13 mouse cellular contexts compared by ENCODE assay signal in genomic region chr3:153823671-153824515, GRCm38 (mm10). TPM values are rescaled to one million over a fixed set of nuclear protein-coding genes. Genes with fewer than 3 reads are reported as not detected.
DNase-seq lines count a peak whose midpoint lies in the region; ATAC-seq and TF ChIP-seq lines count a peak whose summit lies in the region.
"Had no signal": no experiment of that assay in that cellular context is flagged by ENCODE, and none has a peak within 500 bp of the region (broad histone marks: within the 10 kb centered on the region; RNA-seq: fewer than 3 reads in every experiment).

No protein-coding gene starts in this region.

- 65% methylated on average over 11 of the region's 11 CpGs for WGBS in heart, postnatal 0 days
- WGBS in heart, embryonic 11.5 days (ENCODE audit: insufficient replicate concordance): 76% methylated on average over 11 of the region's 11 CpGs
- WGBS in neural tube, embryonic 14.5 days: 61% methylated on average over 11 of the region's 11 CpGs
- WGBS in neural tube, embryonic 15.5 days: 55% methylated on average over 11 of the region's 11 CpGs
- 47% methylated on average over 11 of the region's 11 CpGs for WGBS in kidney, adult 2 months

- peak; percentile 17 for DNase-seq in heart, postnatal 0 days (ENCODE audit: low spot score)
- DNase-seq in kidney, adult 2 months: peak; percentile 35
- no peak for DNase-seq in gastrocnemius, adult 18-20 months (ENCODE audit: low spot score)
- DNase-seq: gastrocnemius, postnatal 25 days; thymus, adult 18-20 months had no signal

- no peak overlapping the region for H3K4me3 ChIP-seq in heart, postnatal 0 days (ENCODE audit: low read depth, low read length)
- no peak overlapping the region for H3K4me3 ChIP-seq in heart, embryonic 11.5 days (ENCODE audit: low read depth, low read length)
- H3K4me3 ChIP-seq in neural tube, embryonic 14.5 days (ENCODE audit: low read depth, low read length): no peak overlapping the region
- H3K4me3 ChIP-seq in neural tube, embryonic 15.5 days (replicated peaks): no peak overlapping the region
- H3K4me3 ChIP-seq in kidney, adult 2 months (ENCODE audit: insufficient read depth, low read depth, low read length): no peak overlapping the region
- H3K4me3 ChIP-seq: limb, embryonic 15.5 days; midbrain, embryonic 10.5 days had no signal

- no peaks in the 10 kb centered on the region for H3K9me3 ChIP-seq in heart, postnatal 0 days (replicated peaks; ENCODE audit: control insufficient read depth, low read length)
- no peaks in the 10 kb centered on the region for H3K9me3 ChIP-seq in heart, embryonic 11.5 days (replicated peaks; ENCODE audit: control insufficient read depth, low read length)
- H3K9me3 ChIP-seq in neural tube, embryonic 14.5 days (ENCODE audit: control insufficient read depth, low read length): no peaks in the 10 kb centered on the region
- H3K9me3 ChIP-seq in neural tube, embryonic 15.5 days (replicated peaks): no peaks in the 10 kb centered on the region
- H3K9me3 ChIP-seq: limb, embryonic 15.5 days; midbrain, embryonic 10.5 days had no signal

- no peak overlapping the region for H3K9ac ChIP-seq in heart, postnatal 0 days (replicated peaks; ENCODE audit: low read depth, low read length)
- no peak overlapping the region for H3K9ac ChIP-seq in heart, embryonic 11.5 days (ENCODE audit: low read depth, low read length)
- H3K9ac ChIP-seq in neural tube, embryonic 14.5 days (replicated peaks; ENCODE audit: low read depth, low read length): no peak overlapping the region
- H3K9ac ChIP-seq in neural tube, embryonic 15.5 days (replicated peaks): no peak overlapping the region
- H3K9ac ChIP-seq: limb, embryonic 15.5 days had no signal

- TF ChIP-seq POLR2A in kidney, adult 2 months (IDR thresholded peaks at IDR 0.05; ENCODE audit: low read depth, low read length): no peak

- H3K4me2 ChIP-seq in heart, postnatal 0 days (ENCODE audit: low read depth, low read length): no peak overlapping the region
- no peak overlapping the region for H3K4me2 ChIP-seq in heart, embryonic 11.5 days
- H3K4me2 ChIP-seq in neural tube, embryonic 14.5 days (ENCODE audit: low read depth, low read length): no peak overlapping the region
- H3K4me2 ChIP-seq in neural tube, embryonic 15.5 days: no peak overlapping the region
- H3K4me2 ChIP-seq: limb, embryonic 15.5 days had no signal

- H3K36me3 ChIP-seq in heart, postnatal 0 days (replicated peaks; ENCODE audit: control insufficient read depth, insufficient read depth, low read length): no peaks in the 10 kb centered on the region
- no peaks in the 10 kb centered on the region for H3K36me3 ChIP-seq in heart, embryonic 11.5 days (ENCODE audit: control insufficient read depth, insufficient read depth, low read length)
- H3K36me3 ChIP-seq in neural tube, embryonic 14.5 days (ENCODE audit: control insufficient read depth, insufficient read depth, low read length): no peaks in the 10 kb centered on the region
- no peaks in the 10 kb centered on the region for H3K36me3 ChIP-seq in neural tube, embryonic 15.5 days
- H3K36me3 ChIP-seq in kidney, adult 2 months (ENCODE audit: control insufficient read depth, insufficient read depth, low read length): no peaks in the 10 kb centered on the region
- H3K36me3 ChIP-seq: limb, embryonic 15.5 days; midbrain, embryonic 10.5 days had no signal

- no peak overlapping the region for H3K27ac ChIP-seq in heart, postnatal 0 days (ENCODE audit: low read depth)
- no peak overlapping the region for H3K27ac ChIP-seq in heart, embryonic 11.5 days (ENCODE audit: low read depth, low read length)
- no peak overlapping the region for H3K27ac ChIP-seq in neural tube, embryonic 14.5 days (ENCODE audit: low read depth, low read length)
- H3K27ac ChIP-seq in neural tube, embryonic 15.5 days (replicated peaks): no peak overlapping the region
- no peak overlapping the region for H3K27ac ChIP-seq in kidney, adult 2 months (ENCODE audit: insufficient read depth, low read depth, low read length)
- H3K27ac ChIP-seq: limb, embryonic 15.5 days; midbrain, embryonic 10.5 days had no signal

- TF ChIP-seq CTCF in heart, postnatal 0 days (IDR thresholded peaks at IDR 0.05; ENCODE audit: low read depth): no peak
- no peak for TF ChIP-seq CTCF in kidney, adult 2 months (conservative IDR thresholded peaks at IDR 0.05; ENCODE audit: insufficient read depth, insufficient read length, low read depth, low read length)

- ATAC-seq in heart, postnatal 0 days (ENCODE audit: insufficient read depth, low read depth): no peak
- no peak for ATAC-seq in heart, embryonic 11.5 days (replicated peaks; ENCODE audit: insufficient number of reproducible peaks, low FRiP score, low TSS enrichment)
- peak; percentile 56; the same call in 1 of the 2 replicates for ATAC-seq in neural tube, embryonic 14.5 days (ENCODE audit: low read depth)
- ATAC-seq in neural tube, embryonic 15.5 days (ENCODE audit: low FRiP score): no peak
- ATAC-seq in activated CD4-positive, CD25-positive, alpha-beta regulatory T cell, adult 4 months: no peak

- no peaks in the 10 kb centered on the region for H3K4me1 ChIP-seq in heart, postnatal 0 days (ENCODE audit: control insufficient read depth, insufficient read depth)
- no peaks in the 10 kb centered on the region for H3K4me1 ChIP-seq in heart, embryonic 11.5 days (ENCODE audit: control insufficient read depth, insufficient read depth, low read length)
- H3K4me1 ChIP-seq in neural tube, embryonic 14.5 days (ENCODE audit: control insufficient read depth, insufficient read depth, low read length): no peaks in the 10 kb centered on the region
- H3K4me1 ChIP-seq in neural tube, embryonic 15.5 days: no peaks in the 10 kb centered on the region
- no peaks in the 10 kb centered on the region for H3K4me1 ChIP-seq in kidney, adult 2 months (ENCODE audit: control insufficient read depth, insufficient read depth, low read length)
- H3K4me1 ChIP-seq: limb, embryonic 15.5 days had no signal

- no peaks in the 10 kb centered on the region for H3K27me3 ChIP-seq in heart, postnatal 0 days (ENCODE audit: control insufficient read depth, insufficient read depth, low read length)
- 0 out of 2 replicates have a peak, but pooled peaks cover 2% of the 10 kb centered on the region for H3K27me3 ChIP-seq in heart, embryonic 11.5 days (ENCODE audit: control insufficient read depth, insufficient read depth, low read length)
- H3K27me3 ChIP-seq in neural tube, embryonic 14.5 days (ENCODE audit: control insufficient read depth, insufficient read depth, low read length): no peaks in the 10 kb centered on the region
- no peaks in the 10 kb centered on the region for H3K27me3 ChIP-seq in neural tube, embryonic 15.5 days (replicated peaks)
- no peaks in the 10 kb centered on the region for H3K27me3 ChIP-seq in kidney, adult 2 months (replicated peaks; ENCODE audit: control insufficient read depth, insufficient read depth, low read length)
- H3K27me3 ChIP-seq: limb, embryonic 15.5 days had no signal

- TF ChIP-seq EP300 in heart, postnatal 0 days (IDR thresholded peaks at IDR 0.05; ENCODE audit: low read depth): no peak

RNA-seq across cellular contexts. Expression of gene Asb17, which starts 20.1 kb away (rescaled TPM):
- total RNA-seq in heart, postnatal 0 days (2014; rRNA removed; ENCODE audit: low replicate concordance): not detected in 2 replicates
- 0.18 TPM in 2 replicates for polyA plus RNA-seq in heart, postnatal 0 days (2015; fragmentation: Nextera tagmentation; extraction: Ambion mirVana)
- polyA plus RNA-seq in heart, embryonic 11.5 days (2014; fragmentation: Nextera tagmentation; extraction: Ambion mirVana): 1.4 and 2.7 TPM in 2 replicates
- 0.33 TPM in 1 of 2 replicates, not detected in the other for polyA plus RNA-seq in neural tube, embryonic 14.5 days (2014; fragmentation: Nextera tagmentation; extraction: Ambion mirVana)
- not detected in 2 replicates for polyA plus RNA-seq in neural tube, embryonic 15.5 days (2015; fragmentation: Nextera tagmentation; extraction: Ambion mirVana)
- 0.05 and 0.15 TPM in 2 replicates for polyA plus RNA-seq in kidney, adult 2 months (2012; rRNA removed)
- polyA plus RNA-seq in activated CD4-positive, CD25-positive, alpha-beta regulatory T cell, adult 4 months (2017; shearing (Covaris generic)): under 1 TPM in 1 of 2 experiments, not detected in 1; 0.24 TPM
- not detected for total RNA-seq in gastrocnemius, adult 18-20 months (2021)
- total RNA-seq: gastrocnemius, postnatal 25 days; heart, postnatal 14 days had no signal
- polyA plus RNA-seq: small intestine, adult 2 months had no signal
